Mouse (Mus musculus) MEL (cell line): Measurements from ENCODE around the gene Doc2b. TPM values are rescaled to one million over a fixed set of nuclear protein-coding genes. Genes with fewer than 3 reads are reported as not detected.
A peak's percentile ranks its signal among the peaks of the same experiment; 100 is the strongest.
"Not testable (repeated sequence)": the region's sequence is repeated elsewhere in the genome, so short reads cannot be mapped to it uniquely, and the experiment has no call there.

ENCODE experiments used
- DNase-seq: peaks from one replicate; pipeline ENCODE4 v3.0.0; 2011; ENCODE audit warnings: low read depth, low spot score
- H3K27ac ChIP-seq: 2 replicates; pipeline ENCODE4 v1.5.1; 2012; ENCODE audit warnings: low read depth, mild to moderate bottlenecking, control low read depth, low read length, moderate library complexity; ENCODE audit not compliant: control insufficient read depth
- H3K27me3 ChIP-seq, 2 experiments: fragments of 150-350 bp in 1 of 2; sonication (generic) in 1 of 2; 2 replicates each; pipeline ENCODE4 v1.6.1; 2012; ENCODE audit warnings: low read length in 2 of 2, mild to moderate bottlenecking in 2 of 2, improper control_type of control experiment in 1 of 2, moderate library complexity in 1 of 2; ENCODE audit not compliant: insufficient read depth in 2 of 2, control insufficient read depth in 1 of 2
- H3K36me3 ChIP-seq, 2 experiments: 2 replicates each; pipeline ENCODE4 v1.6.1; 2012 to 2014; ENCODE audit warnings: low read length in 2 of 2, improper control_type of control experiment in 1 of 2, inconsistent platforms in 1 of 2, mild to moderate bottlenecking in 1 of 2; ENCODE audit not compliant: insufficient read depth in 2 of 2, control insufficient read depth in 1 of 2
- H3K4me1 ChIP-seq, 2 experiments: fragments of 150-350 bp in 1 of 2; sonication (generic) in 1 of 2; 2 replicates each; pipeline ENCODE4 v1.6.1; 2012; ENCODE audit warnings: low read length in 2 of 2, improper control_type of control experiment in 1 of 2, mild to moderate bottlenecking in 1 of 2; ENCODE audit not compliant: insufficient read depth in 2 of 2, control insufficient read depth in 1 of 2
- H3K4me3 ChIP-seq, 2 experiments: fragments of 150-350 bp in 1 of 2; sonication (generic) in 1 of 2; 2 replicates each; pipeline ENCODE4 v1.5.1; 2012; ENCODE audit warnings: low read depth in 2 of 2, low read length in 2 of 2, mild to moderate bottlenecking in 2 of 2, moderate library complexity in 2 of 2, control low read depth in 1 of 2, improper control_type of control experiment in 1 of 2; ENCODE audit not compliant: control insufficient read depth in 1 of 2, insufficient read depth in 1 of 2
- H3K79me2 ChIP-seq: 2 replicates; pipeline ENCODE4 v1.6.1; 2012; ENCODE audit warnings: mild to moderate bottlenecking, low read length, moderate library complexity; ENCODE audit not compliant: control insufficient read depth, poor library complexity, insufficient read depth
- H3K9ac ChIP-seq: 2 replicates; pipeline ENCODE4 v1.6.1; 2012; ENCODE audit warnings: low read depth, mild to moderate bottlenecking, control low read depth, low read length, moderate library complexity; ENCODE audit not compliant: control insufficient read depth, poor library complexity, severe bottlenecking
- H3K9me3 ChIP-seq: fragments of 150-350 bp; sonication (generic); replicated peaks from 2 replicates; pipeline ENCODE4 v1.6.1; 2012; ENCODE audit warnings: mild to moderate bottlenecking, low read length, improper control_type of control experiment, moderate library complexity; ENCODE audit not compliant: insufficient read depth
- BHLHE40 ChIP-seq: IDR thresholded peaks from 2 replicates; pipeline ENCODE4 v1.6.1; 2012; ENCODE audit warnings: low read depth, mild to moderate bottlenecking, inconsistent platforms, low read length, improper control_type of control experiment, borderline replicate concordance
- CHD1 ChIP-seq: IDR thresholded peaks from 2 replicates; pipeline ENCODE4 v1.6.1; 2012; ENCODE audit warnings: low read depth, mild to moderate bottlenecking, inconsistent platforms, low read length, improper control_type of control experiment
- CHD2 ChIP-seq: IDR thresholded peaks from 2 replicates; pipeline ENCODE4 v1.6.1; 2011; ENCODE audit warnings: low read length, improper control_type of control experiment
- E2F4 ChIP-seq: IDR thresholded peaks from 2 replicates; pipeline ENCODE4 v1.6.1; 2011; ENCODE audit warnings: low read depth, low read length, improper control_type of control experiment, borderline replicate concordance
- GABPA ChIP-seq: IDR thresholded peaks from 2 replicates; pipeline ENCODE4 v1.6.1; 2012; ENCODE audit warnings: low read depth, mild to moderate bottlenecking, inconsistent platforms, low read length, improper control_type of control experiment, moderate library complexity
- MAX ChIP-seq: IDR thresholded peaks from 2 replicates; pipeline ENCODE4 v1.6.1; 2011; ENCODE audit warnings: low read length, improper control_type of control experiment
- MEF2A ChIP-seq: IDR thresholded peaks from 2 replicates; pipeline ENCODE4 v1.6.1; 2014; ENCODE audit warnings: low read depth, mild to moderate bottlenecking, inconsistent platforms, low read length, improper control_type of control experiment; ENCODE audit not compliant: poor library complexity, insufficient replicate concordance, severe bottlenecking; ENCODE audit errors: extremely low read depth
- MXI1 ChIP-seq: IDR thresholded peaks from 2 replicates; pipeline ENCODE4 v1.6.1; 2011; ENCODE audit warnings: mild to moderate bottlenecking, low read depth, low read length, improper control_type of control experiment
- MYC ChIP-seq: IDR thresholded peaks from 2 replicates; pipeline ENCODE4 v1.6.1; 2011; ENCODE audit warnings: low read depth, mild to moderate bottlenecking, low read length, improper control_type of control experiment, moderate library complexity
- NRF1 ChIP-seq: IDR thresholded peaks from 2 replicates; pipeline ENCODE4 v1.6.1; 2014; ENCODE audit warnings: low read depth, mild to moderate bottlenecking, inconsistent platforms, low read length, improper control_type of control experiment, moderate library complexity; ENCODE audit not compliant: poor library complexity, insufficient read depth, severe bottlenecking
- POLR2A ChIP-seq, 2 experiments: IDR thresholded peaks; 2 replicates each; pipeline ENCODE4 v1.6.1; 2011 to 2012; ENCODE audit warnings: low read length in 2 of 2, mild to moderate bottlenecking in 2 of 2, control low read depth in 1 of 2, improper control_type of control experiment in 1 of 2, low read depth in 1 of 2, moderate library complexity in 1 of 2; ENCODE audit not compliant: control insufficient read depth in 1 of 2, insufficient read depth in 1 of 2, poor library complexity in 1 of 2
- POLR2AphosphoS2 ChIP-seq: IDR thresholded peaks from 2 replicates; pipeline ENCODE4 v1.6.1; 2011; ENCODE audit warnings: low read length, improper control_type of control experiment
- POLR2AphosphoS5 ChIP-seq: IDR thresholded peaks from 2 replicates; pipeline ENCODE4 v1.6.1; 2012; ENCODE audit warnings: low read depth, borderline replicate concordance, mild to moderate bottlenecking, inconsistent platforms, low read length, moderate library complexity, mixed read lengths
- RAD21 ChIP-seq: IDR thresholded peaks from 2 replicates; pipeline ENCODE4 v1.6.1; 2011; ENCODE audit warnings: mild to moderate bottlenecking, low read depth, low read length, improper control_type of control experiment
- RCOR1 ChIP-seq: IDR thresholded peaks from 2 replicates; pipeline ENCODE4 v1.6.1; 2012; ENCODE audit warnings: low read depth, mild to moderate bottlenecking, inconsistent platforms, low read length, improper control_type of control experiment
- SMC3 ChIP-seq: IDR thresholded peaks from 2 replicates; pipeline ENCODE4 v1.6.1; 2011; ENCODE audit warnings: low read depth, low read length, improper control_type of control experiment
- TBP ChIP-seq: IDR thresholded peaks from 2 replicates; pipeline ENCODE4 v1.8.0; 2011; ENCODE audit warnings: low read depth, low read length, improper control_type of control experiment
- TCF12 ChIP-seq: IDR thresholded peaks from 2 replicates; pipeline ENCODE4 v1.6.1; 2014; ENCODE audit warnings: low read depth, mild to moderate bottlenecking, inconsistent platforms, low read length, improper control_type of control experiment, moderate library complexity
- ZKSCAN1 ChIP-seq: IDR thresholded peaks from 2 replicates; pipeline ENCODE4 v1.6.1; 2012; ENCODE audit warnings: low read depth, mild to moderate bottlenecking, inconsistent platforms, low read length, improper control_type of control experiment, moderate library complexity
- ZMIZ1 ChIP-seq: IDR thresholded peaks from 2 replicates; pipeline ENCODE4 v1.6.1; 2012; ENCODE audit warnings: low read depth, mild to moderate bottlenecking, inconsistent platforms, low read length, improper control_type of control experiment, moderate library complexity
- ZNF384 ChIP-seq: IDR thresholded peaks from 2 replicates; pipeline ENCODE4 v1.6.1; 2012; ENCODE audit warnings: low read depth, mild to moderate bottlenecking, inconsistent platforms, low read length, improper control_type of control experiment
- polyA plus RNA-seq, 2 experiments: library from polyadenylated mRNA; stranded (reverse) in 1 of 2; unstranded in 1 of 2; fragments of >175 nt in 1 of 2; fragments of >200 nt in 1 of 2; gene quantifications; 2 replicates each; pipeline versions ENCODE4 v1.2.1 to v1.2.4; 2012; ENCODE audit warnings: low replicate concordance in 2 of 2, low read depth in 1 of 2; ENCODE audit not compliant: insufficient read length in 2 of 2, insufficient read depth in 1 of 2, missing spikeins in 1 of 2
- total RNA-seq: library from RNA; depleted of rRNA; stranded (reverse); fragments of 300-350 nt; gene quantifications from 2 replicates; pipeline ENCODE4 v1.2.3, GENCODE M21; 2012

The Doc2b gene
- total and polyA plus RNA-seq, 3 experiments, result not detected

DNA sequence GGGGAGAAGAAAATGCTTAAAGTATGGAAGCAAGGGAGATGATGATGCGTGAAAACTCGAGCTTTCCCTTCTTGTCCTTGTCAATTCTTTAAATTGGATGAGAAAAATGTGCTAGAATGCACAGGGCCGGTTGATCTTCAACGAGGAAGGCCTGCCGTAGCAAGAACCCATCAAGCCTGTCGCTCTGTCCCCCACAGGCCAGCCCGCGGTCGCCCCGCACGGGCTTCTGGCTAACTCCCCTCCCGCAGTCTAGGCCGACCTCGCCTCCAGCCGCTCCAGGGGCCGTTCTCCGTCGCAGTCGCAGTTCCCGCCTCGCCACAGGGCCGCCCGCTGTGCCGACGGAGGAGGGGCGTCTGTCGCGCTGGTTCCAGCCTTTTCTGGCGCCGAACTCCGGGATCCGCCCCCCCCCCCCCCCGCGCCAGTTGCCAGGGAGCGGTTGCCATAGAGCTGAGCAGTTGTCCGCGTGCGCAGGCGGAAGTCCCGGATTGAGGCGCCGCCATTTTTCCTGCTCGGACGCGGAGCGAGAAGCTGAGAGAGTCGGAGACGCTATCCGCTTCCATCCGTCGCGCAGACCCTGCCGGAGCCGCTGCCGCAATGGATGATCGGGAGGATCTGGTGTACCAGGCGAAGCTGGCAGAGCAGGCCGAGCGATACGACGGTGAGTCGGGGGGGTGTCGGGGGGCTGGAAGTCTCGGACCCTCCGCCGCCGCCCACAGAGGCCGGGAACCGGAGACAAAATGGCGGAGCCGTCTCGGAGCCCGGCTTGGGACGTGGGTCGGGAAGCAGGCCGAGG, 63.2 kb downstream of the Doc2b start, which contains the start of gene Ywhae (continued):
- no peak for TF ChIP-seq CHD2
- peak; percentile 13 for TF ChIP-seq RCOR1
- TF ChIP-seq MXI1, result peak; percentile 94
- TF ChIP-seq E2F4, result peak; percentile 83; the same call in 1 of the 2 replicates
- peak; percentile 98 for TF ChIP-seq MYC
- peak; percentile 38; the same call in 1 of the 2 replicates for TF ChIP-seq BHLHE40
- peak; percentile 89 for TF ChIP-seq MAX
- TF ChIP-seq ZKSCAN1, result no peak
- peak; percentile 81 for TF ChIP-seq NRF1
- no peak for TF ChIP-seq SMC3
- no peak for TF ChIP-seq ZNF384
- TF ChIP-seq TCF12, result peak; percentile 71
- TF ChIP-seq RAD21, result no peak
- peak; percentile 96 for TF ChIP-seq ZMIZ1
- peak; percentile 95 for TF ChIP-seq POLR2AphosphoS2
- TF ChIP-seq CHD1, result no peak; the same call in 1 of the 2 replicates
- TF ChIP-seq GABPA, result peak; percentile 53; the same call in 1 of the 2 replicates
- TF ChIP-seq POLR2AphosphoS5, result no peak
- TF ChIP-seq POLR2A (IDR thresholded peaks at IDR 0.05; ENCODE audit: control insufficient read depth in 1 of 2, insufficient read depth in 1 of 2, low read depth in 1 of 2, low read length in 2 of 2, poor library complexity in 1 of 2), result peak; percentile 94 to 98
- TF ChIP-seq TBP, result peak; percentile 71
- no peak for TF ChIP-seq MEF2A

DNA sequence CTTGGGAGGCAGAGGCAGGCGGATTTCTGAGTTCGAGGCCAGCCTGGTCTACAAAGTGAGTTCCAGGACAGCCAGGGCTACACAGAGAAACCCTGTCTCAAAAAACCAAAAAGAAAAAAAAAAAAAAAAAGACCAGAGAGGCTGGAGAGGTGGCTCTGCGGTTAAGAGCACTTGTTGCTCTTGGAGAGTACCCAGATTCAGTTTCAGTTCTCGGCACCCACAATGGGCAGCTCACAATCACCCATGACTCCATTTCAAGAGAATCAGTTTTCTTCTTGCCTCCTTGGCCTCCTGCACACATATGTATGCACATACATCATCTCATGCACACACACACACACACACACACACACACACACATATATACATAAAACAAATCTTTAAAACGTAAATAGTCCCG, 68.2 kb downstream of the Doc2b start:
- DNase-seq, H3K4me3 ChIP-seq, H3K27me3 ChIP-seq, H3K36me3 ChIP-seq, H3K9me3 ChIP-seq, H3K9ac ChIP-seq, H3K27ac ChIP-seq, H3K79me2 ChIP-seq: not testable (repeated sequence)
- peaks cover 3 to 13% of the 10 kb centered on the region in 2 experiments for H3K4me1 ChIP-seq
